9 mouse cellular contexts compared by ENCODE assay signal in the genomic region with DNA sequence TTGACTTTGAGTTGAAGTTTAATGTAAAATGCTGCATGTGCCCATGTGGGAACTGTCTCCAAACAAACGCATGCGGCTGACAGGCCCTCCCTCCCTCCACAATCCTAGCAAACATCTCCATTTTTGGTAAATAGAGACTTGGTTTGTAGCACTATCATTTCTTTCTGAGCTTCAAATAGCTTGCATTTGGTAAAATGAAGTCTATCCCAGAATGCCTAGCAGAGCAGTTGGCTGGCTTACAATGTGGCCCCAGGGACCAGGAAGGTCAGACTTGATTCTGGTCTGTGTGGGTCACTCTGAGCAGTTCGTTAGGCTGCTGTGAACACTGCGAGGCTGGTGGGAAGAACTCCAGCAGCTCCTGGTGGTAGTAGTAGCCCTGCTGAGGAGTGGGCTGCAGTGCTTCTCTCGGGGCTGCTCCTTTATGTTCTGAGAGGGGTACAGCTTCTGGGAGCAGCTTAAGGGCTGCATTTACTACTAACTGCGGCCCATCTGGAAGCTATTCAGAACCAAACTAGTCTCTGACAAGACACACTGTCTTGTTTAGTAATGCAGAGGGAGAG.
A peak's percentile ranks its signal among the peaks of the same experiment; 100 is the strongest.
DNase-seq lines count a peak whose midpoint lies in the region; ATAC-seq lines count a peak whose summit lies in the region.
"Had no signal": no experiment of that assay in that cellular context is flagged by ENCODE, and none has a peak within 500 bp of the region (broad histone marks: within the 10 kb centered on the region; RNA-seq: fewer than 3 reads in every experiment).

No protein-coding gene starts in this region.

- intact Hi-C loops in left cerebral cortex, postnatal 25 days (cut with DNase I), result no loop called here

- no peak for ATAC-seq in hindbrain, embryonic 13.5 days (ENCODE audit: low FRiP score)
- ATAC-seq in hindbrain, embryonic 14.5 days (ENCODE audit: low FRiP score), result no peak
- ATAC-seq in embryonic facial prominence, embryonic 12.5 days (ENCODE audit: insufficient number of reproducible peaks, insufficient read depth, low FRiP score, low TSS enrichment), result no peak
- ATAC-seq in neural tube, embryonic 14.5 days (ENCODE audit: low read depth), result no peak

- H3K9ac ChIP-seq in hindbrain, embryonic 13.5 days, result no peak overlapping the region
- no peak overlapping the region for H3K9ac ChIP-seq in hindbrain, embryonic 14.5 days
- H3K9ac ChIP-seq in embryonic facial prominence, embryonic 12.5 days, result no peak overlapping the region
- H3K9ac ChIP-seq in neural tube, embryonic 14.5 days (replicated peaks; ENCODE audit: low read depth, low read length), result no peak overlapping the region

- H3K4me3 ChIP-seq in hindbrain, embryonic 13.5 days, result no peak overlapping the region
- no peak overlapping the region for H3K4me3 ChIP-seq in hindbrain, embryonic 14.5 days (replicated peaks; ENCODE audit: low read length)
- H3K4me3 ChIP-seq in embryonic facial prominence, embryonic 12.5 days, result no peak overlapping the region
- H3K4me3 ChIP-seq in neural tube, embryonic 14.5 days (ENCODE audit: low read depth, low read length), result no peak overlapping the region
- H3K4me3 ChIP-seq: left cerebral cortex, adult 2 months had no signal

- H3K27me3 ChIP-seq in hindbrain, embryonic 13.5 days, result no peaks in the 10 kb centered on the region
- no peaks in the 10 kb centered on the region for H3K27me3 ChIP-seq in hindbrain, embryonic 14.5 days (ENCODE audit: control insufficient read depth, insufficient read depth, low read length)
- no peaks in the 10 kb centered on the region for H3K27me3 ChIP-seq in embryonic facial prominence, embryonic 12.5 days
- no peaks in the 10 kb centered on the region for H3K27me3 ChIP-seq in neural tube, embryonic 14.5 days (ENCODE audit: control insufficient read depth, insufficient read depth, low read length)

- H3K4me1 ChIP-seq in hindbrain, embryonic 13.5 days (replicated peaks), result peaks cover 15% of the 10 kb centered on the region
- no peaks in the 10 kb centered on the region for H3K4me1 ChIP-seq in hindbrain, embryonic 14.5 days (replicated peaks; ENCODE audit: control insufficient read depth, insufficient read depth, low read length)
- peaks cover 48% of the 10 kb centered on the region for H3K4me1 ChIP-seq in embryonic facial prominence, embryonic 12.5 days
- H3K4me1 ChIP-seq in neural tube, embryonic 14.5 days (ENCODE audit: control insufficient read depth, insufficient read depth, low read length), result 0 out of 2 replicates have a peak, but pooled peaks cover 6% of the 10 kb centered on the region

- H3K27ac ChIP-seq in hindbrain, embryonic 13.5 days, result peak overlapping the region; percentile 1; the same call in 1 of the 2 replicates
- no peak overlapping the region for H3K27ac ChIP-seq in hindbrain, embryonic 14.5 days
- peak overlapping the region; percentile 93 for H3K27ac ChIP-seq in embryonic facial prominence, embryonic 12.5 days
- H3K27ac ChIP-seq in neural tube, embryonic 14.5 days (ENCODE audit: low read depth, low read length), result peak overlapping the region; percentile 18; the same call in 1 of the 2 replicates
- H3K27ac ChIP-seq: left cerebral cortex, adult 2 months had no signal

- WGBS in hindbrain, embryonic 13.5 days, result 47% methylated on average over 6 of the region's 6 CpGs
- 58% methylated on average over 6 of the region's 6 CpGs for WGBS in hindbrain, embryonic 14.5 days
- WGBS in embryonic facial prominence, embryonic 12.5 days, result 36% methylated on average over 6 of the region's 6 CpGs
- WGBS in neural tube, embryonic 14.5 days, result 34% methylated on average over 6 of the region's 6 CpGs

- H3K36me3 ChIP-seq in hindbrain, embryonic 13.5 days, result peaks cover 27% of the 10 kb centered on the region
- peaks cover 19% of the 10 kb centered on the region for H3K36me3 ChIP-seq in hindbrain, embryonic 14.5 days (replicated peaks; ENCODE audit: control insufficient read depth, insufficient read depth)
- peaks cover 3% of the 10 kb centered on the region; the same call in 1 of the 2 replicates for H3K36me3 ChIP-seq in embryonic facial prominence, embryonic 12.5 days
- peaks cover 3% of the 10 kb centered on the region; the same call in 1 of the 2 replicates for H3K36me3 ChIP-seq in neural tube, embryonic 14.5 days (ENCODE audit: control insufficient read depth, insufficient read depth, low read length)

- H3K4me2 ChIP-seq in hindbrain, embryonic 13.5 days, result no peak overlapping the region
- no peak overlapping the region for H3K4me2 ChIP-seq in hindbrain, embryonic 14.5 days (replicated peaks)
- no peak overlapping the region for H3K4me2 ChIP-seq in embryonic facial prominence, embryonic 12.5 days (replicated peaks)
- H3K4me2 ChIP-seq in neural tube, embryonic 14.5 days (ENCODE audit: low read depth, low read length), result no peak overlapping the region

- H3K9me3 ChIP-seq in hindbrain, embryonic 13.5 days, result no peaks in the 10 kb centered on the region
- no peaks in the 10 kb centered on the region for H3K9me3 ChIP-seq in hindbrain, embryonic 14.5 days (ENCODE audit: control insufficient read depth, low read length)
- H3K9me3 ChIP-seq in embryonic facial prominence, embryonic 12.5 days, result no peaks in the 10 kb centered on the region
- H3K9me3 ChIP-seq in neural tube, embryonic 14.5 days (ENCODE audit: control insufficient read depth, low read length), result no peaks in the 10 kb centered on the region

- no peak for DNase-seq in hindbrain, embryonic 14.5 days (ENCODE audit: low spot score)
- peak; percentile 70 for DNase-seq in kidney, adult 11 months
- DNase-seq in left cerebral cortex, postnatal 25 days (ENCODE audit: low spot score in 2 of 2), result no peak
- DNase-seq in spleen, postnatal 10 days (ENCODE audit: low spot score in 2 of 2), result no peak
- no peak for DNase-seq in thymus, postnatal 4 days
